Mouse (Mus musculus): ENCODE measurements around the gene Tbxas1.

DNA sequence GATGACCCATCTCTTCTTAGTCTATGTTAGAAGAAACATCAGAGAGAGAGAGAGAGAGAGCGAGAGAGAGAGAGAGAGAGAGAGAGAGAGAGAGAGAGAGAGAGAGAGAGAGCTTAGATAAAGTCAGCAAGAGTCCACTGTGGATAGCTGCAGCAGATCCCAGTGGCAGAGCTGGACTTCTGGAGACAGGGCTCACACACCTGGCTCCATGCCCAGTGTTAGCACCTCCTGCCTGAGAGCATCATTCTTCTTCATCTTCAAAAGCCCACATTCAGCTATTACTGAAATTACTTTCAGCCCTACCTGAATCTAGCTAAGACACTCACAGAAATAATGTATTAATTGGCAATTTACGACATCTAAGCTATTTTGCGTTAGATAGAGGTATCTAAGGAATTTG is 85.2 kb downstream of the Tbxas1 start:
- TF ChIP-seq CTCF (IDR thresholded peaks at IDR 0.05; ENCODE audit: low read depth) (no peak), EP300 (optimal IDR thresholded peaks at IDR 0.05) (no peak)
